Mouse (Mus musculus) heart, embryonic 15.5 days (tissue): ENCODE data around the gene Nudt14. TPM values are rescaled to one million over a fixed set of nuclear protein-coding genes. Genes with fewer than 3 reads are reported as not detected.

ENCODE experiments used
- ATAC-seq: fragments of 200-750 bp; cut with Nextera tagmentation; replicated peaks from 2 replicates; pipeline ENCODE4 v1.8.0; 2017; ENCODE audit warnings: low read depth, moderate TSS enrichment; ENCODE audit not compliant: insufficient number of reproducible peaks, insufficient read depth, low FRiP score
- H3K27ac ChIP-seq: fragments of 300-500 bp; sonication (generic); 2 replicates; pipeline ENCODE4 v1.5.1; 2015; ENCODE audit warnings: mild to moderate bottlenecking, inconsistent platforms
- H3K27me3 ChIP-seq: fragments of 300-500 bp; sonication (generic); 2 replicates; pipeline ENCODE4 v1.6.1; 2015; ENCODE audit warnings: inconsistent platforms
- H3K36me3 ChIP-seq: fragments of 300-500 bp; sonication (generic); 2 replicates; pipeline ENCODE4 v1.6.1; 2015; ENCODE audit warnings: mild to moderate bottlenecking, inconsistent platforms
- H3K4me1 ChIP-seq: fragments of 300-500 bp; sonication (generic); replicated peaks from 2 replicates; pipeline ENCODE4 v1.6.1; 2015; ENCODE audit warnings: inconsistent platforms
- H3K4me2 ChIP-seq: fragments of 300-500 bp; sonication (generic); 2 replicates; pipeline ENCODE4 v1.6.1; 2015; ENCODE audit warnings: inconsistent platforms, mild to moderate bottlenecking, moderate library complexity
- H3K4me3 ChIP-seq: fragments of 300-500 bp; sonication (generic); 2 replicates; pipeline ENCODE4 v1.5.1; 2015; ENCODE audit warnings: mild to moderate bottlenecking, inconsistent platforms
- H3K9ac ChIP-seq: fragments of 300-500 bp; sonication (generic); 2 replicates; pipeline ENCODE4 v1.6.1; 2015; ENCODE audit warnings: mild to moderate bottlenecking, inconsistent platforms
- H3K9me3 ChIP-seq: fragments of 300-500 bp; sonication (generic); replicated peaks from 2 replicates; pipeline ENCODE4 v1.6.1; 2016; ENCODE audit warnings: inconsistent platforms
- WGBS: fragments of 180-500 bp; shearing (Covaris S2); methylation state at CpG from one replicate; pipeline ENCODE4 v1.1.7; 2015; ENCODE audit warnings: mixed read lengths; 5-methylcytosine and 5-hydroxymethylcytosine counted together
- polyA plus RNA-seq: library from polyadenylated mRNA; unstranded; fragments of >200 nt; fragmentation: Nextera tagmentation; extraction: Ambion mirVana; gene quantifications from 2 replicates; pipeline ENCODE4 v1.2.1, GENCODE M21; 2015

Nudt14 gene
- polyA plus RNA-seq, 1 experiment from 2014 or later = 32.1 TPM

GRCm38 (mm10) chr12:112965783-112966182 lies 23.9 kb upstream of the Nudt14 start:
- WGBS = 92% methylated on average over 13 of the region's 13 CpGs
- Histone ChIP-seq H3K9ac (no peak overlapping the region), H3K27ac (no peak overlapping the region), H3K4me1 (peaks cover 19% of the 10 kb centered on the region), H3K4me2 (no peak overlapping the region), H3K36me3 (peaks cover 95% of the 10 kb centered on the region), H3K4me3 (no peak overlapping the region), H3K9me3 (no peaks in the 10 kb centered on the region), H3K27me3 (no peaks in the 10 kb centered on the region)
- no peak for ATAC-seq

GRCm38 (mm10) chr12:112961872-112962271 lies 19.9 kb upstream of the Nudt14 start:
- ATAC-seq = no peak
- Histone ChIP-seq H3K4me2 (no peak overlapping the region), H3K4me3 (no peak overlapping the region), H3K36me3 (peaks cover 72% of the 10 kb centered on the region), H3K9me3 (no peaks in the 10 kb centered on the region), H3K27ac (peak overlapping the region; percentile 91), H3K4me1 (peaks cover 36% of the 10 kb centered on the region), H3K9ac (peak overlapping the region; percentile 49), H3K27me3 (no peaks in the 10 kb centered on the region)
- 69% methylated on average over 5 of the region's 5 CpGs for WGBS

- H3K27me3 ChIP-seq = no peaks in the 10 kb centered on the region
- no peaks in the 10 kb centered on the region for H3K9me3 ChIP-seq
- 44% methylated on average over 7 of the region's 7 CpGs for WGBS
- peak overlapping the region; percentile 91 for H3K27ac ChIP-seq
- no peak overlapping the region for H3K4me2 ChIP-seq
- H3K4me1 ChIP-seq = peaks cover 36% of the 10 kb centered on the region
- peaks cover 67% of the 10 kb centered on the region for H3K36me3 ChIP-seq
- peak; percentile 79 for ATAC-seq
- peak overlapping the region; percentile 49 for H3K9ac ChIP-seq
- no peak overlapping the region for H3K4me3 ChIP-seq
These were observed 19.5 kb upstream of the Nudt14 start for GRCm38 (mm10) chr12:112961428-112961827.

DNA sequence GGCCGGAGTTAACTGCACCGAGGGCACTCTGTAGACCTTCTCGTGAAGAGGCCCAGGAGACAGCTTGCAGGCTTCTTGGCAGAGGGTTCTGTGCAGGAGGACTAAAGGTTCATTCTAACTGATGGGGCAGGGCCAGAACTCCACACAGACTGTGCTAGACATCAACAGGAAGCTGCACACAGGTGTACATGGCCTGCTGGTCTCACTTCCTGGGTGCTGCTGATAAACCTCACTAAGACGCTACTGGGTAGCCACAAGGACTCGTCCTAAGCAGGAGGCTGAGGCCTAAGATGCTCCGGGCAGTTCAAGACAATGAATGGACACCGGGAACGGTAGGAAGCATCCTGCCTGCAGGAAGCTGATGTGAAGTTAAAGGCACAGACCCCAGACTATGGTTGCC lies 17.5 kb upstream of the Nudt14 start:
- H3K27ac ChIP-seq = no peak overlapping the region
- ATAC-seq = no peak
- H3K4me1 ChIP-seq = peaks cover 38% of the 10 kb centered on the region
- H3K4me2 ChIP-seq = no peak overlapping the region
- WGBS = 68% methylated on average over 8 of the region's 8 CpGs
- H3K36me3 ChIP-seq = peaks cover 49% of the 10 kb centered on the region
- H3K27me3 ChIP-seq = no peaks in the 10 kb centered on the region
- H3K4me3 ChIP-seq = no peak overlapping the region
- H3K9me3 ChIP-seq = no peaks in the 10 kb centered on the region
- no peak overlapping the region for H3K9ac ChIP-seq

DNA sequence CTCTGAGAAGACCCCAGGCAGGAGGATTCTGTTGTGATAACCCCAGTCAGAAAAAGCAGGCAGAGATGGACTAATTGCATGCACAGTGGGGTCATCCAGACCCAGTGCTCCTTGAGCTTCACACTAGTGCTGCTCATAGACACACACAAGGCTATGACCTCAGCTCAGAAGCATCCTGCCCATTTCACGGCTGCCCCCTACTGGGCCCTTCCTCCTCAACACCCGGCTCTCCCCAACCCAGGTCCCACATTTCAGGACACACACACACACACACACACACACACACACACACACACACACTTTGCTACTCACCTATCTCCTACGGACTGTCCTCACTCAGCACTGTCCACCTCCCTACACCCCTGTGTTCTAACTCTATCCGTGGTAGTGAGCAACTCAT lies 16.4 kb upstream of the Nudt14 start:
- peak overlapping the region; percentile 43 for H3K27ac ChIP-seq
- no peaks in the 10 kb centered on the region for H3K27me3 ChIP-seq
- 32% methylated on average over 4 of the region's 4 CpGs for WGBS
- peak; percentile 54 for ATAC-seq
- no peak overlapping the region for H3K4me2 ChIP-seq
- no peak overlapping the region for H3K4me3 ChIP-seq
- no peaks in the 10 kb centered on the region for H3K9me3 ChIP-seq
- no peak overlapping the region for H3K9ac ChIP-seq
- peaks cover 39% of the 10 kb centered on the region for H3K36me3 ChIP-seq
- peaks cover 40% of the 10 kb centered on the region for H3K4me1 ChIP-seq

DNA sequence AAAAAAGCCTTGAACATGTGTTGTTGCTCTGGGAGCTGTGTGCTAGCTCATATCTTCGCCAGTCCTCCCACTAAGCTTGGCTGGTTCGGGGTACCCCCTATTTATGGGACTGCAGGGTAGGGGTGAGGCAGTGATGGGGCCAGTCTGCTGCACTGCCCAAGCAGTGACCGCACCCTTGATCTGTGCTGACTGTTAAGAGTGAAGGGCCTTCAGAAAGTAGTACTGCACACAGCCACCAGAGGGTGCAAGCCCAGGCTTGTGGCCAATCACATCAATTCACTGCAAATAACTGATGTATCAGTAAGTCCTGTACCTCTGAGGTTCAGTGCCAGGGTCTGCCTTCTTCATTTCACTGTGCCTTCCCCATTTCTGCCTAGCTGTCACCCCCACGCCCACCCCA lies 13.9 kb upstream of the Nudt14 start:
- H3K9me3 ChIP-seq = no peaks in the 10 kb centered on the region
- no peaks in the 10 kb centered on the region for H3K27me3 ChIP-seq
- H3K4me2 ChIP-seq = no peak overlapping the region
- H3K9ac ChIP-seq = no peak overlapping the region
- H3K4me1 ChIP-seq = peaks cover 46% of the 10 kb centered on the region
- no peak overlapping the region for H3K4me3 ChIP-seq
- ATAC-seq = no peak
- H3K36me3 ChIP-seq = peaks cover 14% of the 10 kb centered on the region
- H3K27ac ChIP-seq = no peak overlapping the region
- 32% methylated on average over 4 of the region's 4 CpGs for WGBS

- H3K4me3 ChIP-seq = no peak overlapping the region
- no peaks in the 10 kb centered on the region for H3K36me3 ChIP-seq
- H3K27ac ChIP-seq = peak overlapping the region; percentile 50
- no peak overlapping the region for H3K4me2 ChIP-seq
- 44% methylated on average over 3 of the region's 3 CpGs for WGBS
- H3K9me3 ChIP-seq = no peaks in the 10 kb centered on the region
- peaks cover 44% of the 10 kb centered on the region for H3K4me1 ChIP-seq
- H3K9ac ChIP-seq = no peak overlapping the region
- H3K27me3 ChIP-seq = 0 out of 2 replicates have a peak, but pooled peaks cover 7% of the 10 kb centered on the region
- ATAC-seq = no peak
These were observed 11.1 kb upstream of the Nudt14 start for GRCm38 (mm10) chr12:112952926-112953565.

DNA sequence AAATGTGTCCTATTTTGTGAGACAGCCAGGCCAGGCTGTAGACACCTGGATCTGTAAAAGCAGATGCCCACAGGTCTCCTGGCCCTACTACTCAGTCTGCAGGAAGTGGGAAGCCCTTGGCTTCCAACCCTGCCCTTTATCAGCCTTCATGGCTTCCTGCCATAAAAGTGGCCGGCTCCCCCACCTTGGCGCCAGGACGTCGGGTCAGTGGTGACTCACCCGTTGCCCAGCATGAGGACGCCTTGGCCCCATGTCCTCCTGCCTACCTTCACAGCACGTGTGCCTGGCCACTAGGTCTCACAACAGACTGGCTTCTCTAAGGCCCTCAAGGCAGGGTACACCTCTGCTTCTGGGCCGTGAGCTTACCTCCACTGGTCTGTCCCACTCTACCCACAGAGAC lies 10.5 kb upstream of the Nudt14 start:
- Histone ChIP-seq H3K4me1 (peaks cover 43% of the 10 kb centered on the region), H3K9ac (no peak overlapping the region), H3K4me2 (no peak overlapping the region), H3K9me3 (no peaks in the 10 kb centered on the region), H3K4me3 (no peak overlapping the region), H3K27ac (peak overlapping the region; percentile 50), H3K27me3 (peaks cover 10% of the 10 kb centered on the region; the same call in 1 of the 2 replicates), H3K36me3 (no peaks in the 10 kb centered on the region)
- ATAC-seq = peak; percentile 29
- 25% methylated on average over 8 of the region's 8 CpGs for WGBS

DNA sequence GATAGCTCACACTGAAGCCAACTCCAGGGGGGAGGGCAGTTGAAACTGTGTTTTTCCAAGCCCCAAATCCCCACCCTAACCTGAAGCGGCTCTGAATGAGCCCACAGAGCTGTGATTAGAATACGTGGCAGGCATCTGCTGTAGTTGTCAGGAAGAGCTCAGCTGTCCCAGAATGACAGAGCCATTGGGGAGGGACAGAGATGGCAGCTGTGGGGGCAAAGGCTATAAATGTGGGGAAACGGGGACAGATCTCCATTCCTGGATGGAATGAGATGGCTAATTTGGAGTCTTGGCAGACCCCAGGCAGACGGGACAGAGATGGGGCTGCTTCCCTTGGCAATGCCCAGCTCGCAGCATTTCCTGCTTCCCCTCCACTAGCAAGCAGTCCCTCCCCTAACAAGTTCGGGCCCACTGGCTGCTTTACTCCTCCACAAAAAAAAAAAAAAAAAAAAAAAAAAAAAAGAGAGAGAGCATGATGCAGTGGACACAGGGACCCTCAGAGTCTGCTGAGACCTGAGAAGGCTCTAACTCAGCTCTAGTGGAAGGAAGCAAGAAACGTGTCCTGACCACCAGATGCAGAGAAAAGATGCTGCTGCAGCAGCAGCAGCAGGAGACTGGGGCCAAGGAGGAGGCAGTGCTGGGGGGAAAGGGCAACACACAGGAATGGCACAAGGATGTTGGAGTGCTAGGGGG lies 9.4 kb upstream of the Nudt14 start:
- peak overlapping the region; percentile 64; the same call in 1 of the 2 replicates for H3K4me3 ChIP-seq
- H3K27me3 ChIP-seq = peaks cover 20% of the 10 kb centered on the region; the same call in 1 of the 2 replicates
- WGBS = 22% methylated on average over 7 of the region's 7 CpGs
- H3K4me2 ChIP-seq = peak overlapping the region; percentile 98
- H3K27ac ChIP-seq = peak overlapping the region; percentile 79
- 0 out of 2 replicates have a peak overlapping the region, but pooled peaks have one; percentile 73 for H3K9ac ChIP-seq
- no peaks in the 10 kb centered on the region for H3K36me3 ChIP-seq
- peaks cover 47% of the 10 kb centered on the region for H3K4me1 ChIP-seq
- H3K9me3 ChIP-seq = no peaks in the 10 kb centered on the region
- ATAC-seq = no peak

GRCm38 (mm10) chr12:112950761-112951129 lies 8.8 kb upstream of the Nudt14 start:
- Histone ChIP-seq H3K4me2 (peak overlapping the region; percentile 98), H3K36me3 (no peaks in the 10 kb centered on the region), H3K27me3 (peaks cover 20% of the 10 kb centered on the region; the same call in 1 of the 2 replicates), H3K4me1 (peaks cover 47% of the 10 kb centered on the region), H3K4me3 (peak overlapping the region; percentile 64), H3K27ac (peak overlapping the region; percentile 79), H3K9me3 (no peaks in the 10 kb centered on the region), H3K9ac (peak overlapping the region; percentile 73)
- ATAC-seq = peak; percentile 12; the same call in 1 of the 2 replicates
- WGBS = 2% methylated on average over 6 of the region's 6 CpGs

GRCm38 (mm10) chr12:112950040-112950760 lies 8.3 kb upstream of the Nudt14 start:
- Histone ChIP-seq H3K27ac (peak overlapping the region; percentile 79), H3K4me2 (peak overlapping the region; percentile 98), H3K9me3 (no peaks in the 10 kb centered on the region), H3K4me1 (peaks cover 45% of the 10 kb centered on the region), H3K9ac (peak overlapping the region; percentile 73), H3K4me3 (peak overlapping the region; percentile 64), H3K36me3 (no peaks in the 10 kb centered on the region), H3K27me3 (peaks cover 20% of the 10 kb centered on the region; the same call in 1 of the 2 replicates)
- WGBS = under 1% methylated on average over 58 of the region's 58 CpGs
- peak; percentile 80 for ATAC-seq
